Mouse (Mus musculus): ENCODE data around the gene Sgms1. TPM values are rescaled to one million over a fixed set of nuclear protein-coding genes. Genes with fewer than 3 reads are reported as not detected.

Gene Sgms1
- polyA plus RNA-seq, 1 experiment from 2014 or later: 28.8 TPM

- H3K4me3 ChIP-seq (ENCODE audit: low read depth, low read length): no peak overlapping the region
- no peaks in the 10 kb centered on the region; the same call in none of the 2 replicates for H3K4me1 ChIP-seq (ENCODE audit: control insufficient read depth, low read depth, low read length)
- 24% methylated on average over 8 of the region's 8 CpGs for WGBS (ENCODE audit: insufficient replicate concordance)
- no peaks in the 10 kb centered on the region for H3K9me3 ChIP-seq (replicated peaks; ENCODE audit: control insufficient read depth, low read length)
- H3K4me2 ChIP-seq (ENCODE audit: low read depth, low read length): peak overlapping the region; percentile 9; the same call in 1 of the 2 replicates
- ATAC-seq (ENCODE audit: low read depth): no peak
- no peaks in the 10 kb centered on the region for H3K27me3 ChIP-seq (ENCODE audit: control insufficient read depth, insufficient read depth, low read depth, low read length)
- no peaks in the 10 kb centered on the region for H3K36me3 ChIP-seq (ENCODE audit: control insufficient read depth, insufficient read depth)
- H3K27ac ChIP-seq (ENCODE audit: low read length): peak overlapping the region; percentile 37
- H3K9ac ChIP-seq (ENCODE audit: low read depth, low read length): no peak overlapping the region
These were observed 277.4 kb downstream of the Sgms1 start for GRCm38 (mm10) chr19:32111866-32112790.

- Histone ChIP-seq H3K4me3 (ENCODE audit: low read depth, low read length) (peak within 1 kb of the TSS; percentile 72), H3K27ac (ENCODE audit: low read length) (peak within 1 kb of the TSS; percentile 84), H3K4me2 (ENCODE audit: low read depth, low read length) (peak within 1 kb of the TSS; percentile 68), H3K9me3 (replicated peaks; ENCODE audit: control insufficient read depth, low read length) (no peaks in the 10 kb centered on the region), H3K36me3 (ENCODE audit: control insufficient read depth, insufficient read depth) (no peaks in the 10 kb centered on the region), H3K27me3 (ENCODE audit: control insufficient read depth, insufficient read depth, low read depth, low read length) (no peaks in the 10 kb centered on the region), H3K9ac (ENCODE audit: low read depth, low read length) (peak within 1 kb of the TSS; percentile 76), H3K4me1 (ENCODE audit: control insufficient read depth, low read depth, low read length) (no peaks in the 10 kb centered on the region; the same call in none of the 2 replicates)
- under 1% methylated on average over 27 of the region's 28 CpGs for WGBS (ENCODE audit: insufficient replicate concordance)
- ATAC-seq (ENCODE audit: low read depth): peak; percentile 82
These were observed 281.7 kb downstream of the Sgms1 start, which contains the start of gene Asah2 for GRCm38 (mm10) chr19:32107771-32108306. Asah2 (minus strand) TSS chr19:32108211.

GRCm38 (mm10) chr19:32106750-32107149, 282.8 kb downstream of the Sgms1 start:
- no peak overlapping the region for H3K4me2 ChIP-seq (ENCODE audit: low read depth, low read length)
- H3K36me3 ChIP-seq (ENCODE audit: control insufficient read depth, insufficient read depth): no peaks in the 10 kb centered on the region
- ATAC-seq (ENCODE audit: low read depth): peak; percentile 21; the same call in 1 of the 2 replicates
- no peak overlapping the region for H3K4me3 ChIP-seq (ENCODE audit: low read depth, low read length)
- no peaks in the 10 kb centered on the region for H3K27me3 ChIP-seq (ENCODE audit: control insufficient read depth, insufficient read depth, low read depth, low read length)
- H3K9me3 ChIP-seq (replicated peaks; ENCODE audit: control insufficient read depth, low read length): no peaks in the 10 kb centered on the region
- H3K4me1 ChIP-seq (ENCODE audit: control insufficient read depth, low read depth, low read length): no peaks in the 10 kb centered on the region; the same call in 1 of the 2 replicates
- no peak overlapping the region for H3K27ac ChIP-seq (ENCODE audit: low read length)
- WGBS (ENCODE audit: insufficient replicate concordance): 73% methylated on average over 2 of the region's 2 CpGs
- H3K9ac ChIP-seq (ENCODE audit: low read depth, low read length): no peak overlapping the region

- no peaks in the 10 kb centered on the region for H3K9me3 ChIP-seq (replicated peaks; ENCODE audit: control insufficient read depth, low read length)
- H3K36me3 ChIP-seq (ENCODE audit: control insufficient read depth, insufficient read depth): no peaks in the 10 kb centered on the region
- no peaks in the 10 kb centered on the region for H3K27me3 ChIP-seq (ENCODE audit: control insufficient read depth, insufficient read depth, low read depth, low read length)
- no peak overlapping the region for H3K9ac ChIP-seq (ENCODE audit: low read depth, low read length)
- ATAC-seq (ENCODE audit: low read depth): no peak
- no peak overlapping the region for H3K4me2 ChIP-seq (ENCODE audit: low read depth, low read length)
- no peak overlapping the region for H3K27ac ChIP-seq (ENCODE audit: low read length)
- H3K4me1 ChIP-seq (ENCODE audit: control insufficient read depth, low read depth, low read length): no peaks in the 10 kb centered on the region; the same call in 1 of the 2 replicates
- WGBS (ENCODE audit: insufficient replicate concordance): 55% methylated on average over 4 of the region's 4 CpGs
- no peak overlapping the region for H3K4me3 ChIP-seq (ENCODE audit: low read depth, low read length)
These were observed 285.3 kb downstream of the Sgms1 start for GRCm38 (mm10) chr19:32104217-32104616.

- ATAC-seq (ENCODE audit: low read depth): no peak
- Histone ChIP-seq H3K9ac (ENCODE audit: low read depth, low read length) (no peak overlapping the region), H3K4me3 (ENCODE audit: low read depth, low read length) (no peak overlapping the region), H3K27ac (ENCODE audit: low read length) (no peak overlapping the region), H3K36me3 (ENCODE audit: control insufficient read depth, insufficient read depth) (no peaks in the 10 kb centered on the region), H3K9me3 (replicated peaks; ENCODE audit: control insufficient read depth, low read length) (no peaks in the 10 kb centered on the region), H3K27me3 (ENCODE audit: control insufficient read depth, insufficient read depth, low read depth, low read length) (no peaks in the 10 kb centered on the region), H3K4me1 (ENCODE audit: control insufficient read depth, low read depth, low read length) (no peaks in the 10 kb centered on the region; the same call in 1 of the 2 replicates), H3K4me2 (ENCODE audit: low read depth, low read length) (no peak overlapping the region)
- WGBS (ENCODE audit: insufficient replicate concordance): 22% methylated on average over 9 of the region's 9 CpGs
These were observed 286.6 kb downstream of the Sgms1 start for GRCm38 (mm10) chr19:32102976-32103300.

GRCm38 (mm10) chr19:32102294-32102975, 287.1 kb downstream of the Sgms1 start:
- no peak overlapping the region for H3K27ac ChIP-seq (ENCODE audit: low read length)
- H3K9ac ChIP-seq (ENCODE audit: low read depth, low read length): no peak overlapping the region
- H3K4me2 ChIP-seq (ENCODE audit: low read depth, low read length): no peak overlapping the region
- no peak overlapping the region for H3K4me3 ChIP-seq (ENCODE audit: low read depth, low read length)
- H3K27me3 ChIP-seq (ENCODE audit: control insufficient read depth, insufficient read depth, low read depth, low read length): no peaks in the 10 kb centered on the region
- no peaks in the 10 kb centered on the region for H3K36me3 ChIP-seq (ENCODE audit: control insufficient read depth, insufficient read depth)
- no peaks in the 10 kb centered on the region for H3K9me3 ChIP-seq (replicated peaks; ENCODE audit: control insufficient read depth, low read length)
- no peak for ATAC-seq (ENCODE audit: low read depth)
- 43% methylated on average over 18 of the region's 18 CpGs for WGBS (ENCODE audit: insufficient replicate concordance)
- no peaks in the 10 kb centered on the region; the same call in 1 of the 2 replicates for H3K4me1 ChIP-seq (ENCODE audit: control insufficient read depth, low read depth, low read length)

GRCm38 (mm10) chr19:32098582-32098981, 290.9 kb downstream of the Sgms1 start:
- Histone ChIP-seq H3K4me3 (ENCODE audit: low read depth, low read length) (no peak overlapping the region), H3K27ac (ENCODE audit: low read length) (no peak overlapping the region), H3K9ac (ENCODE audit: low read depth, low read length) (no peak overlapping the region), H3K36me3 (ENCODE audit: control insufficient read depth, insufficient read depth) (no peaks in the 10 kb centered on the region), H3K9me3 (replicated peaks; ENCODE audit: control insufficient read depth, low read length) (no peaks in the 10 kb centered on the region), H3K4me1 (ENCODE audit: control insufficient read depth, low read depth, low read length) (no peaks in the 10 kb centered on the region), H3K4me2 (ENCODE audit: low read depth, low read length) (no peak overlapping the region), H3K27me3 (ENCODE audit: control insufficient read depth, insufficient read depth, low read depth, low read length) (no peaks in the 10 kb centered on the region)
- ATAC-seq (ENCODE audit: low read depth): no peak
- WGBS (ENCODE audit: insufficient replicate concordance): 69% methylated on average over 3 of the region's 3 CpGs

- no peak overlapping the region for H3K4me3 ChIP-seq (ENCODE audit: low read depth, low read length)
- no peak overlapping the region for H3K4me2 ChIP-seq (ENCODE audit: low read depth, low read length)
- H3K36me3 ChIP-seq (ENCODE audit: control insufficient read depth, insufficient read depth): no peaks in the 10 kb centered on the region
- no peak for ATAC-seq (ENCODE audit: low read depth)
- no peaks in the 10 kb centered on the region for H3K27me3 ChIP-seq (ENCODE audit: control insufficient read depth, insufficient read depth, low read depth, low read length)
- H3K27ac ChIP-seq (ENCODE audit: low read length): no peak overlapping the region
- H3K4me1 ChIP-seq (ENCODE audit: control insufficient read depth, low read depth, low read length): no peaks in the 10 kb centered on the region
- 66% methylated on average over 4 of the region's 4 CpGs for WGBS (ENCODE audit: insufficient replicate concordance)
- no peak overlapping the region for H3K9ac ChIP-seq (ENCODE audit: low read depth, low read length)
- no peaks in the 10 kb centered on the region for H3K9me3 ChIP-seq (replicated peaks; ENCODE audit: control insufficient read depth, low read length)
These were observed 297.2 kb downstream of the Sgms1 start for GRCm38 (mm10) chr19:32092358-32092757.

All from liver, embryonic 16.5 days (tissue).